Mouse (Mus musculus) liver, embryonic 11.5 days (tissue): ENCODE data around the gene Rhou. TPM values are rescaled to one million over a fixed set of nuclear protein-coding genes. Genes with fewer than 3 reads are reported as not detected.
"Not testable (repeated sequence)": the region's sequence is repeated elsewhere in the genome, so short reads cannot be mapped to it uniquely, and the experiment has no call there.

Experiments
- ATAC-seq: fragments of 200-750 bp; cut with Nextera tagmentation; replicated peaks from 2 replicates; pipeline ENCODE4 v1.8.0; 2017; ENCODE audit warnings: moderate number of reproducible peaks, mild to moderate bottlenecking, moderate TSS enrichment, moderate library complexity; ENCODE audit not compliant: low FRiP score
- DNase-seq: peaks from one replicate; pipeline ENCODE4 v3.0.0-alpha.2; 2017; ENCODE audit warnings: low spot score
- H3K27ac ChIP-seq: fragments of 300-500 bp; sonication (generic); 2 replicates; pipeline ENCODE4 v1.5.1; 2014; ENCODE audit warnings: mild to moderate bottlenecking, low read depth, low read length, control low read depth
- H3K27me3 ChIP-seq: fragments of 300-500 bp; sonication (generic); replicated peaks from 2 replicates; pipeline ENCODE4 v1.6.1; 2014; ENCODE audit warnings: low read length, mixed read lengths; ENCODE audit not compliant: control insufficient read depth, insufficient read depth
- H3K36me3 ChIP-seq: fragments of 300-500 bp; sonication (generic); 2 replicates; pipeline ENCODE4 v1.6.1; 2014; ENCODE audit warnings: mild to moderate bottlenecking, low read length, moderate library complexity, mixed read lengths; ENCODE audit not compliant: control insufficient read depth, insufficient read depth
- H3K4me1 ChIP-seq: fragments of 300-500 bp; sonication (generic); replicated peaks from 2 replicates; pipeline ENCODE4 v1.6.1; 2014; ENCODE audit warnings: low read length, mixed read lengths; ENCODE audit not compliant: control insufficient read depth, insufficient read depth
- H3K4me2 ChIP-seq: fragments of 300-500 bp; sonication (generic); 2 replicates; pipeline ENCODE4 v1.6.1; 2014; ENCODE audit warnings: mild to moderate bottlenecking, control low read depth, moderate library complexity
- H3K4me3 ChIP-seq: fragments of 300-500 bp; sonication (generic); 2 replicates; pipeline ENCODE4 v1.5.1; 2014; ENCODE audit warnings: low read depth, low read length, control low read depth
- H3K9ac ChIP-seq: fragments of 300-500 bp; sonication (generic); 2 replicates; pipeline ENCODE4 v1.6.1; 2014; ENCODE audit warnings: low read depth, low read length, control low read depth
- H3K9me3 ChIP-seq: fragments of 300-500 bp; sonication (generic); 2 replicates; pipeline ENCODE4 v1.6.1; 2016; ENCODE audit warnings: low read length, inconsistent platforms, mixed read lengths; ENCODE audit not compliant: control insufficient read depth
- WGBS: fragments of 180-500 bp; shearing (Covaris S2); extraction: QIAGEN DNeasy Blood & Tissue Kit; methylation state at CpG from one replicate; pipeline ENCODE4 v1.1.7; 2014; 5-methylcytosine and 5-hydroxymethylcytosine counted together
- polyA plus RNA-seq: library from polyadenylated mRNA; unstranded; fragments of >200 nt; fragmentation: Nextera tagmentation; extraction: Ambion mirVana; gene quantifications from 2 replicates; pipeline ENCODE4 v1.2.1, GENCODE M21; 2014

Gene Rhou
- polyA plus RNA-seq, 1 experiment from 2014 or later: 4.9 TPM

DNA sequence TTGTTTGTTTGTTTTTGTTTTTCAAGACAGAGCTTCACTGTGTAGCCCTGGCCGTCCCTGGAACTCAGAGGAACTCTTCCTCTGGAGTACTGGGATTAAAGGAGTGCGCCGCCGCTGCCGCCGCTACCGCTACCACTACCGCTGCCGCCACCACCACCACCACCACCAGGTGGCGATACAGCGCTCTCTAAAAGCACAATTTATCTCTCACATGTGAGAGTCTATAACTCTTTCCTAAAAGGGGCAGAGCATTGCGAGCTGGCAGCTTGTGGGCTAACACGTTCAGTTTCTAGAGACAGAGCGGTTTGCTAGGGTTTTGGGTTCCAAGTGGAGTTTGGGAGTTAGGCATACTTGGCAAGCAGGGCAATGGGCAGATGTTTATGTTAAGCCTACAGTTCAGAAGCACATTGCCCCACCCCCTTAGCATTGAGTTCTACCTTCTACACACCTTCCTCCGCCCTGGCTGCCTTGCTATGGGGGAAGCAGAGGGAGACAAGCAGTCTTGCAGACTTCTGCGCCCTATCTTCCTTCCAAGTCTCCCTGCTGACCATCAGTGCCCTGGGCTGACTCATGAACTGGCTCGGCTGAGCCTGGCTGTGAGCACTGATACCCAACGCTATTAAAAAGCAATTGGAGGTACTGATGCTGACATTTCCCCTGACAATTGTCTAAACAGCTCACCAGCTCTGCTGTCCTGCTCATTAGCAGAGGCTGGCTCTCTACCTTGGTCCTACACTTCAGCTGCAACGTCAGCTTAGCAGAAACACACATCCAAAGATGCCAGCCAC is 24.6 kb upstream of the Rhou start:
- peak overlapping the region; percentile 20 for H3K4me3 ChIP-seq

DNA sequence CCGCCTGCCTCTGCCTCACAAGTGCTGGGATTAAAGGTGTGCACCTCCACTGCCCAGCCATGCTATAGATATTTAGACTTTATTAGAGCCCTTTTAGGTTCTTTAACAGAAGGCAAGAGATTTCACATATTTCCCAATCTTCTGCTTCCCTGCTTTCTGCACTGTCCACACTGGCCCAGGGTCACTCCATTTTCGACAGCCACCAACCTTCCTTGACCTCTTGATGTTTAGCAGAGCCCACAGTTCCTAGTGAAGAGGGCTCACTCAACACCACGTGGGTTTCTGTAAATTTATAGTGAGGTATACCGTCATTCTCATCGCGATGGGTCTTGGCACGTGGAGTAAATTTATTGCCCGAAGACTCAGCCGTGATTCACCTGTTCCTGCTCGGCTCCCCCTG is 23.7 kb upstream of the Rhou start:
- Histone ChIP-seq H3K36me3 (no peaks in the 10 kb centered on the region), H3K9ac (no peak overlapping the region), H3K27ac (no peak overlapping the region), H3K4me1 (peaks cover 13% of the 10 kb centered on the region; the same call in 1 of the 2 replicates), H3K4me3 (no peak overlapping the region), H3K9me3 (no peaks in the 10 kb centered on the region), H3K27me3 (peaks cover 24% of the 10 kb centered on the region), H3K4me2 (no peak overlapping the region)
- no peak for DNase-seq
- WGBS: 39% methylated on average over 10 of the region's 10 CpGs
- no peak for ATAC-seq

More for the DNA sequence above, 24.6 kb upstream of the Rhou start:
- ATAC-seq (no peak), DNase-seq (peak; percentile 83)
- Histone ChIP-seq H3K27me3 (peaks cover 31% of the 10 kb centered on the region), H3K4me2 (peak overlapping the region; percentile 61), H3K36me3 (no peaks in the 10 kb centered on the region), H3K4me1 (peaks cover 10% of the 10 kb centered on the region; the same call in 1 of the 2 replicates), H3K27ac (no peak overlapping the region), H3K9ac (no peak overlapping the region), H3K9me3 (no peaks in the 10 kb centered on the region)
- 11% methylated on average over 19 of the region's 19 CpGs for WGBS

DNA sequence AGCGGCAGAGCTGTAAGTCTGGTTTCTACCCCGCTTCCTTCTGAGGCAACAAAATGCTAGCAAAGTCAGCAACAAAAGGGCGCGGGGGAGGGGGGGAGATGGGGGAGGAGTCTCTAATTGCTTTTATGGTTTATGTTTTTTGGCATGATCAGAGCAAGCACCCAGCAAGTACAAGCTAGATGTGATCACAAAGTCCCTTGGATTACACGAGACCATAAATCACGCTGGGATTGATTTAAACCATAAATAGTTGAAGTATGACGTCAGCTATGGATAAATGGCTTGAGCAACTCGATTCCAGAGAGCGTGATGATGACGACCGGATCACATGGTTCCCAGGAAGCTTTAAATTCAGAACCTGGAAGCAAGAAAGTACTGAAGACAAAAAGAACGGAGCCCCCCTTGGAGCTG is 22.9 kb upstream of the Rhou start:
- no peaks in the 10 kb centered on the region for H3K9me3 ChIP-seq
- no peak for ATAC-seq
- no peaks in the 10 kb centered on the region for H3K36me3 ChIP-seq
- no peak overlapping the region for H3K4me3 ChIP-seq
- no peak overlapping the region for H3K27ac ChIP-seq
- 29% methylated on average over 12 of the region's 12 CpGs for WGBS
- H3K4me2 ChIP-seq: peak overlapping the region; percentile 39
- DNase-seq: no peak
- no peak overlapping the region for H3K9ac ChIP-seq
- peaks cover 21% of the 10 kb centered on the region for H3K27me3 ChIP-seq
- H3K4me1 ChIP-seq: peaks cover 13% of the 10 kb centered on the region; the same call in 1 of the 2 replicates

DNA sequence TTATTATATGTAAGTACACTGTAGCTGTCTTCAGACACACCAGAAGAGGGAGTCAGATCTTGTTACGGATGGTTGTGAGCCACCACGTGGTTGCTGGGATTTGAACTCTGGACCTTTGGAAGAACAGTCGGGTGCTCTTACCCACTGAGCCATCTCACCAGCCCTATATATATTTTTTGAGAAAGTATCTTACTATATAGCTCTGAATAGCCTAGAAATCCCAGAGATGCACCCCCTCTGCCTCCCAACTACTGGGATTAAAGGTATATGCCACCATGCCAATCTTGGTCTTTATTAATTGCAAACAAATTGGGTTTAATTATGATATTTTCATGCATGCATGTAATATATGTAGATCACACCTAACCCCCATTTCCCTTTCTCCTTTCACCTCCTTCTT is 22.0 kb upstream of the Rhou start:
- not testable (repeated sequence) for H3K36me3 ChIP-seq, H3K4me3 ChIP-seq, H3K9me3 ChIP-seq, DNase-seq, ATAC-seq, H3K9ac ChIP-seq, H3K27ac ChIP-seq, H3K4me2 ChIP-seq
- WGBS: 66% methylated on average over 3 of the region's 3 CpGs
- H3K4me1 ChIP-seq: peaks cover 13% of the 10 kb centered on the region; the same call in 1 of the 2 replicates
- H3K27me3 ChIP-seq: peaks cover 18% of the 10 kb centered on the region

DNA sequence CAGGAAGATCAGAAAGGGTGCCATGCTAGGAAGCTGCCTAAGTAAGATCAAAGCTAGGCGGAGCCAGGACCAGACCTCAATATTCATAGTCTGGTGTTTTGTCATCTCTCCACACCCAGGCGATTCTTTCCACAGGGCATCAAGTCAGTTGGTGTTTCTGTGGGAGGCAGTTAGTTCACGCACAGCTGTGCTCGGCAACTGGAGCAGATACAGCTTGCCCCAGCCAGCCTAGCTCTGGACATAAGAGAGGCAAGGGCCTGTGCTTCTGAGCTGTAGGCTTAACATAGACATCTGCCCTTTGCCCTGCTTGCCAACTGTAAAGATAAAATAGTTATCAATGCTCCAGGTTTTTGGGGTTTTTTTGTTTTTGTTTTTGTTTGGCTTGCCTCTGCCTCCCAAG is 21.5 kb upstream of the Rhou start:
- no peaks in the 10 kb centered on the region for H3K36me3 ChIP-seq
- no peak overlapping the region for H3K4me2 ChIP-seq
- no peaks in the 10 kb centered on the region for H3K9me3 ChIP-seq
- H3K4me3 ChIP-seq: no peak overlapping the region
- no peak for DNase-seq
- no peak for ATAC-seq
- 69% methylated on average over 4 of the region's 4 CpGs for WGBS
- no peak overlapping the region for H3K27ac ChIP-seq
- no peak overlapping the region for H3K9ac ChIP-seq
- peaks cover 13% of the 10 kb centered on the region; the same call in 1 of the 2 replicates for H3K4me1 ChIP-seq
- peaks cover 18% of the 10 kb centered on the region for H3K27me3 ChIP-seq

DNA sequence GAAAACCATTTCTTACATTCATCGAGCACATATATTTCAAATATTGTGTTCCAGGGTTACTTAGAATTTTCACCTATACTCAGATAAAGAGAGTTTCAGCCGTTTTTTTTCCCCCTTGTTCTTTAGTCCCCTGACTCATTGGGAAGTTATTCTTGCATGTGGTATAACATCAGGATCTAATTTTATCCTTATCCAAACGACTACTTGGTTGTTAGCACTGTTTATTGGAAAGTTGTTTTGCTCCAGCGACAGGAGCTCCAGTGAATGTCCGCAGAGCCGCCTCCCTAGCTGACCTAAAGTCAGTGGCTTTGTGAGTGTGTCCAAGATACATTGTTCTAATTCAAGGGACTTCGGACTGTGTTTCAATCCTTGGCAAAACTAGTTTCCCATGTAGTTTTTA is 19.9 kb upstream of the Rhou start:
- H3K27ac ChIP-seq: no peak overlapping the region
- no peak overlapping the region for H3K4me3 ChIP-seq
- no peak overlapping the region for H3K4me2 ChIP-seq
- peaks cover 11% of the 10 kb centered on the region; the same call in 1 of the 2 replicates for H3K4me1 ChIP-seq
- 66% methylated on average over 7 of the region's 7 CpGs for WGBS
- ATAC-seq (no peak), DNase-seq (no peak)
- H3K9ac ChIP-seq: no peak overlapping the region
- peaks cover 7% of the 10 kb centered on the region; the same call in 1 of the 2 replicates for H3K27me3 ChIP-seq
- H3K36me3 ChIP-seq: no peaks in the 10 kb centered on the region
- H3K9me3 ChIP-seq: no peaks in the 10 kb centered on the region; the same call in 1 of the 2 replicates

DNA sequence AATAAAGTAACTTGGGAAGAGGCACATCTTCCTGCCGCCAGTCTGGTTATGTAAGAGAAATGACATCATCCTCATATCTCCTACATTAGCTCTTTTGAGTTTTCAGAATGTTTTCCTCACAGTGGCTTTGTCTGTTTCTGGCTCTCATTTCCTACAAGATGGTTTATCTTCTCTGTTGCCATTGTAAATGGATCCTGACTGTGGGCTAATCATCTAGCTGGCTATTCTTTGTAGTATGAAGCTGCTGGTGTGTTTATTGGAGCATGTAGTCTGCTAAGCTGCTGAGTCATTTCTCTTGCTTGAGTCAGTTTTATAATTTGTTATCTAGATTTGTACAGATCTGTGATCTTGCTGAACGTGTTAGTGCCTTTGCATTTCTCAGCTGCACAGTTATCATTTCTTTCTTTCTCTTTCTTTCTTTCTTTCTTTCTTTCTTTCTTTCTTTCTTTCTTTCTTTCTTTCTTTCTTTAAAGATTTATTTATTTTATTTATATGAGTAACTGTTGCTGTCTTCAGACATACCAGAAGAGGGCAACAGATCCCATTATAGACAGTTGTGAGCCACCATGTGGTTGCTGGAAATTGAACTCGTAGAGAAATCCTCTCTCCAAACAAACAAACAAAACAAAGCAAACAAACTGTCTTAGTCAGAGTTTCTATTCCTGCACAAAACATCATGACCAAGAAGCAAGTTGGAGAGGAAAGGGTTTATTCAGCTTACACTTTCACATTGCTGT is 19.2 kb upstream of the Rhou start:
- H3K4me1 ChIP-seq: peaks cover 5% of the 10 kb centered on the region; the same call in 1 of the 2 replicates
- 29% methylated on average over 3 of the region's 3 CpGs for WGBS
- 0 out of 2 replicates have a peak, but pooled peaks cover under 1% of the 10 kb centered on the region for H3K27me3 ChIP-seq
- H3K36me3 ChIP-seq: no peaks in the 10 kb centered on the region
- H3K9me3 ChIP-seq: no peaks in the 10 kb centered on the region; the same call in 1 of the 2 replicates
- no peak for ATAC-seq
- no peak overlapping the region for H3K9ac ChIP-seq
- no peak overlapping the region for H3K27ac ChIP-seq
- no peak overlapping the region for H3K4me2 ChIP-seq
- no peak for DNase-seq
- no peak overlapping the region for H3K4me3 ChIP-seq

DNA sequence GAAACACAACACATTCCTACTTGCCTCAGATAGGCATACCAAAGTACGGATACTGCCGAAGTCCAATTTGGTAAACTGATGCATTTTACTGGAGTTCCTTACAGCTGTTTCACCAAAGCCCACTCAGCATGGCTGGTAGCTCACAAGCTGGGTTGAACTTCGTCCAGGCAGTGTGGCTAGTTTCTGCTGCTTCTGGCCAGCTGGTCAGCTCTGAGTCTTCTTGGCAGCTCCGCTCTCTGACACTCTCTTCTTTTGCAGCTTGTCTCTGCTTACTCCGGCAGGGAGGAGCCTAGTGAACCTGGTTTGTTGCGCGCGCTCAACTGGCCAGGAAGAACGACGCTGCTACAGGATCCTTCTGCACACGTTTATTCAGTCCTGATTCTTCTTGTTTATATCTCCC is 18.1 kb upstream of the Rhou start:
- no peak overlapping the region for H3K4me3 ChIP-seq
- no peaks in the 10 kb centered on the region for H3K36me3 ChIP-seq
- H3K27ac ChIP-seq: no peak overlapping the region
- no peak overlapping the region for H3K9ac ChIP-seq
- H3K9me3 ChIP-seq: no peaks in the 10 kb centered on the region; the same call in 1 of the 2 replicates
- H3K4me2 ChIP-seq: no peak overlapping the region
- DNase-seq (no peak), ATAC-seq (no peak)
- H3K4me1 ChIP-seq: peaks cover 4% of the 10 kb centered on the region; the same call in 1 of the 2 replicates
- WGBS: 75% methylated on average over 11 of the region's 11 CpGs
- H3K27me3 ChIP-seq: peaks cover 3% of the 10 kb centered on the region; the same call in 1 of the 2 replicates
